Mouse (Mus musculus): Measurements from ENCODE around the gene 6430628N08Rik.
A peak's percentile ranks its signal among the peaks of the same experiment; 100 is the strongest.

The 6430628N08Rik gene

GRCm38 (mm10) chr4:115890553-115890952, at the start of gene 6430628N08Rik:
Gene 6430628N08Rik (plus strand): TSS chr4:115890665.
- DNase-seq: no peak

DNA sequence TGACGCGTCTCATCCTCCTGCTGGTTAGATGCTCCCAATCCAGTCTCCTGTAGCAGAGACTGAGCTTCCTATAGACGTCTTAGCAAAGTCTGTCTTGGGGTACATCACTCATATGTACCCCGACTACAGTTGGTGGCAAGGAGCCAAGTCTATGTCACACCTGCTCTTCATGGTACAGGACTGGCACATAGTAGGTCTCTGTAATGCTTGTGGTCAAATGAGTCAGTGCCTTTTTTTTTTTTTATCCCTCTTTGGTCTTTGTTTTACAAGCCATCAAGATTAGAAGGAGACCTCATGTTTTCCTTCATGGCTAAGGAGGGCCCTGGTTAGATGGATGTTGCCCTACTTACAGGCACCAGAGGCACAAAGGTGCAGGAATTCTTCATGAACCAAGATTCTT, 49.6 kb upstream of the 6430628N08Rik start:
- peak; percentile 34 for DNase-seq

DNA sequence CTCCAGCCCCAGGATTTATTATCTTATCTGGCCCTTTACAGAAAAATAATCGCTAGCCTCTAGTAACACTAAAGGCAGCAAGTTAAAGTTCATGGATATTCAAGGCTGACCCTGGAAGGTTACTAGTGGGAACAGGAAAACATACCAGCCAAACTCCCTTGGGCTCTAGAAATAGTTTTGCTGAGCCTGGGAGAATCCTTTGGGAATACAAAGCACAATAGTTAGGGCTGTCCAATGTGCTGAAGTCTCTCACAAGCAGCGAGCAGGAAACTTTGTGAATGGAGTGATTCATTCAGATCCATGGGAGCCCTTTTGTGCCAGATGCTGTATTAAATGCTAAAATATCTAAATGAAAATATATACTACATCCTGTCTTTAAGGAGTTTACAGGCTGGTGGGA, 43.8 kb upstream of the 6430628N08Rik start:
- DNase-seq: no peak

GRCm38 (mm10) chr4:115847377-115847776, 43.1 kb upstream of the 6430628N08Rik start:
- no peak for DNase-seq

- no peak for DNase-seq
Observed at GRCm38 (mm10) chr4:115848083-115848482, 42.4 kb upstream of the 6430628N08Rik start.

DNA sequence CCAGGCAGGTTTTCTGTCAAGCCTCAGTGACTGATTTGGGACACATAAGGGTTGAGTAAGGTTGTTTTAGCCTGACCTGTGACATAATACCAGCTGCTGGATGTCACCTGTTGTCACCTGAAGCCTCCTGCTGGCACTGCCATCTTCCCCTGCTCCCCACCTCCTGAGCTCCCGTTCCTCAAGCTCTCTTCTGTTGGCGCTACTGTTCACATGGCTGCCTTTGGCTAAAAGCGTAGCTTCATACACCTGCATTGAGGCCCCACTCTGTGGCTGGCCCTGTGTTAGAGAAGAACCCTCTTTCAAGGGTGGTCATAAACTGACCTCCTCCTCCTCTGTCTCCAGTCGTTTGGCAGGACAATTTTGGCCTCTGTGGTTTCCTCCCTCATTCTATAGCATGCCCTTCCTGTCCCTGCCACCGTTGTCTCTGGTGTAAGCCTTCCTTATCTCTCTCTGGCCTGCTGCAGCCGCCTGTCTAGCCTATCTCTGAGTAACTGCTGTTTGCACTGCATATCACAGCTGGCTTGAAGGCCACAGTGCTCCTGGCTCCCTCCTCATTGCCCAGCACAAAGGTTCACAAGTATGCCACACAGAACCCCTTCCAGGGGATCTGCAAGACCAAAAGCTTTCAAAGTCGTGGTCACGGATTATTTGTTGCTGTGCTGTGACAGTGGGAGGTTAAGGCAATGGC, 41.3 kb upstream of the 6430628N08Rik start:
- no peak for DNase-seq

- DNase-seq: no peak
Observed at GRCm38 (mm10) chr4:115850111-115850510, 40.4 kb upstream of the 6430628N08Rik start.

GRCm38 (mm10) chr4:115850631-115851030, 39.8 kb upstream of the 6430628N08Rik start:
- no peak for DNase-seq

- DNase-seq: no peak
Observed at GRCm38 (mm10) chr4:115851569-115851968, 38.9 kb upstream of the 6430628N08Rik start.

DNA sequence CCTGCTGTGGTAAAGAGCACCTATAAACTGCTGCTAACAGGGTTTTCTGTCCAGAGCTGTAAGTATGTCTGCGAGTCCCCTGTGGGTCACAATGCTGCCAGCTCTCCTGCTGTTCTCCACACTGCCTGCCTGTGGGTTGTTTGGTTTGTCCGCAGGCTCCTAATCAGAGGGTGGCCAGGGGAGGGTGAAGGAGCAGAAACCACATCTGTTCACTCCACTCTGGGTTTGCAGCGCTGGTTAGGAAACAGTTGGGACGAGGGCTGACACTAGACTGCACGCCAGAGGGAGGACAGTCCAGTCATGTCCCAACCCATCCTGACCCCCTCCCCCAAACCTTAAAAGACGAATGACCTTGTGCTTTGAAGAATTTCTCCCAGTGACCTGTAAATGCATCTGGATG, 35.4 kb upstream of the 6430628N08Rik start:
- DNase-seq: no peak

- no peak for DNase-seq
Observed at GRCm38 (mm10) chr4:115855609-115856008, 34.9 kb upstream of the 6430628N08Rik start.

DNA sequence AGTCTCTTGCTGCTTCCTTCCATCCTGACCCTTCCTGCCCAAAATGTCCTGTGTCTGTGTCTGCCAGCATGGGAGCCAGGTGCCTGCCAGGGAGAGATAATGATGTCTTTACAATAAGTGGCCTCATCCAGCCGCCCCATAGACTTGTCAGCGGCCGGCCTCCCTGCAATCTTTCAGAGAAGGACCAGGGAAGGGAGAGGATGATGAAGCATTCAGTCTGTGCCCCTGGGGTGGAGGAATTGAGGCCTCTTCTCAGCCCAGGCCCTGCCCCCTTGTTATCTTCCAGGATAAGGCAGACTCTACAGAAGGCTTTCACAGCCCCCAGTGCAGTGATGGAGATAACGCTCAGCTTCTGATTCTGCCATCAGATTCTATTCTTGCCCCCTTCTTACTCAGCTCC, 34.2 kb upstream of the 6430628N08Rik start:
- DNase-seq: no peak

GRCm38 (mm10) chr4:115857293-115857883, 33.1 kb upstream of the 6430628N08Rik start:
- no peak for DNase-seq

DNA sequence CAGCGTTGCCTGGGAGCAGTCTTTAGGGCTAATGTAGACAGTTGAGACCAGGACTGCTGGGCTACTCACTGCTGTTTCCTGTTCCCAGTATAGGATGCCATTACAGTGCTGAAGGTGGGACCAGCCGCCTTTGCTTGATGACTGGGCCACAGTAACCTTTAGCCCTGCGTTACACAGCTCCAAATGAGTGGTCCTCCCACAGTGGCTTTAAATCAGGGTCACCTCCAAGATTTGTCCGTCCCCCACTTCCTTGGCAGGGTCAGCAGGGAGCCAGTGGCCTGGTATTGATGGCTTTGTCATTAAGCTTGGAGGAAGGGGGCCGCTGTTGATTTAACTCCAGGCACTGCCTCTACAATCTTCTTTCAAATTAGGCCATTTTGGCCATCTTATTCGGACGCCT, 27.1 kb upstream of the 6430628N08Rik start:
- no peak for DNase-seq

GRCm38 (mm10) chr4:115863880-115864279, 26.6 kb upstream of the 6430628N08Rik start:
- DNase-seq: no peak

DNA sequence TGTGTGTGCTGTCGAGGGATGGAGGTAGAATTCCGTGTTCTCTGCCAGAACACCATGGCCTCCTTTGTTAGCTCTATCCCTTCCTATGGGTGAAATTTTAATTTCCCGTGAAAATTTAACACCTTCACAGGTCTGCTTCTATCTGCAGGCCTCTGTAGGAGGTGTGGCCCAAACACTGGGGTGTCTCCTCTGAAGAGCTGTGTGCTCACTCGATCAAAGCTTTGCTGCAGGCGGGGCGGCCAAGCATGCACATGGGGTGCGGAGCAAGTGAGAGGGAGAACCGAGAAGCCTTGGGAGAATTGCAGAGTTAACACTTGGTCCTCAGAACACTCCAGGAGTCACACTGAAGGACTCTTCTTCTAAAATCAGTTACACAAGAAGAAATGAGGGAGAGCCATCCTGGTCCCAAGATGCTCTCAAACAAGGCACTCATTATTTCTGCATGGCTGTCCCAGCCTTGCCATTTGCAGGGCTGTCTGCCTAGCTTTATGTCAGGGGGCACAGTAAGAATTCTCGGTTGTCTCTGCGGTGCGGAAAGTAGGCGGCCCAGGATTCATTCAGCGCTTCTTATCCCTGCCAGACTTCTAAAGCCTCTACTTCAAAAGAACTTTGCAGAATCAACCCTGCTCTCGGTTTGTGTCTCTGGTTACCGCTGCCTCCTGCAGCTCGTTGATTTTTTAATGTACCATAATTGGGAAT, 20.8 kb upstream of the 6430628N08Rik start:
- no peak for DNase-seq

- DNase-seq: no peak
Observed at GRCm38 (mm10) chr4:115873231-115873630, 17.2 kb upstream of the 6430628N08Rik start.

DNA sequence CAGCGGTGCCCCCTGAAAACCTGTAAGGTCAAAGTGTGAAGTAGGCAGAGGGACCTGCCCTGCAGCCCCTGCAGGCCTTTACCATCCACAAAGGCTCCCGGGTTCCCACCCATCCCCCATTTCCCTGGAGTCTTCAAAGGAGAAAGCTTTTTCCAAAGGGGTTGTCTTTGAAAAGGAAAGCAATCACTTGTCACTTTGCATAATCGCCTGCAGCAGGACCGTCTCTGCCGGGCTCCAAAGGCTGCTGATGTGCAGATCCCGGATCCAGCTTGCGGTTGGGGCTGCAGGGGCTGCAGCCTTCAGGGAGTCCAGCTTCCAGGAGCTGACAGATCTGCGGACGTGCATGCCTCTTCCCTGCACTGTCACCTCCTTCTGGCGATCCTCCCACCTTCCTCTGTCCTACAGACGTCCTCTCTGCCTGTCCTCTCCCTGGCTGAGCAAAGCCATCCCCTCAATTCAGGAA, 12.2 kb upstream of the 6430628N08Rik start:
- no peak for DNase-seq

GRCm38 (mm10) chr4:115878828-115879227, 11.6 kb upstream of the 6430628N08Rik start:
- DNase-seq: no peak

GRCm38 (mm10) chr4:115881183-115881582, 9.3 kb upstream of the 6430628N08Rik start:
- no peak for DNase-seq

GRCm38 (mm10) chr4:115882195-115882594, 8.3 kb upstream of the 6430628N08Rik start:
- no peak for DNase-seq

- no peak for DNase-seq
Observed at GRCm38 (mm10) chr4:115884022-115884421, 6.4 kb upstream of the 6430628N08Rik start, which contains the start of gene Kncn. Gene Kncn (plus strand): TSS chr4:115884400.

- DNase-seq: no peak
Observed at GRCm38 (mm10) chr4:115885846-115886245, 4.6 kb upstream of the 6430628N08Rik start.

DNA sequence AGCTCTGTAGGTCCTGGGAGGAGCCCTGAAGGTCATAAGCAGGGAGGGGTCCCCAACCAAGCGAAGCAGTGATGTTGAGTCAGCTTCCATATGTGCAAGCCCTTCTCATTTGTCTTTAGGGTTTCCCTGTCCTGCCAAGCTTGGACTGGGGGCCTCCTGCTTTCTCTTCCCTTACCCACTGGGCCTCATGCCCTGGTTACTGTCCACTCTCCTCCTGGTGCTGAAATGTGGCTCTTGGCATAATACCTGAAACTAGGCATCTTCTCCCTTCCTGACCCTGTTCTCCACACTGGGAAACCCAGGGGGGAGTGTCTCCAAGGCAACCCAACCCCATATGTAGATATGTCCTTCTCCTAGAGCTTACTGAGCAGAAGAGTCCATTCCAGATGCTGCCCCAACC, 3.6 kb upstream of the 6430628N08Rik start:
- no peak for DNase-seq

All from cerebellum, adult 9-10 months (tissue).